Mouse (Mus musculus) bone marrow, adult 2 months (tissue): ENCODE results near the gene Tmem51. TPM values are rescaled to one million over a fixed set of nuclear protein-coding genes. Genes with fewer than 3 reads are reported as not detected.

Experiments
- H3K27ac ChIP-seq: fragments of 200-500 bp; 2 replicates; pipeline ENCODE4 v1.5.1; 2012; ENCODE audit warnings: low read depth, mild to moderate bottlenecking, control low read depth, inconsistent platforms, low read length; ENCODE audit not compliant: control insufficient read depth, poor library complexity, insufficient read depth
- H3K4me1 ChIP-seq: fragments of 200-500 bp; 2 replicates; pipeline ENCODE4 v1.6.1; 2011; ENCODE audit warnings: low read length; ENCODE audit not compliant: control insufficient read depth, insufficient read depth
- H3K4me3 ChIP-seq: fragments of 200-500 bp; replicated peaks from 2 replicates; pipeline ENCODE3; 2011; ENCODE audit warnings: mild to moderate bottlenecking, low read depth, low read length, control low read depth; ENCODE audit not compliant: control insufficient read depth
- CTCF ChIP-seq: fragments of 200-500 bp; IDR thresholded peaks from 2 replicates; pipeline ENCODE4 v1.5.1; 2011; ENCODE audit warnings: low read length, control low read depth; ENCODE audit not compliant: control insufficient read depth, insufficient read depth
- POLR2A ChIP-seq: fragments of 200-500 bp; IDR thresholded peaks from 2 replicates; pipeline ENCODE4 v1.6.1; 2011; ENCODE audit warnings: low read depth, mild to moderate bottlenecking, control low read depth, low read length, borderline replicate concordance; ENCODE audit not compliant: control insufficient read depth
- WGBS: fragments of 180-500 bp; shearing (Covaris S2); methylation state at CpG from one replicate; pipeline ENCODE4 v1.1.7; 2018; 5-methylcytosine and 5-hydroxymethylcytosine counted together
- polyA plus RNA-seq: library from polyadenylated mRNA; stranded (reverse); fragments of >200 nt; gene quantifications from 2 replicates; pipeline ENCODE4 v1.2.4, GENCODE M21; 2011; ENCODE audit warnings: low replicate concordance; ENCODE audit not compliant: missing spikeins, insufficient read depth, insufficient read length

Tmem51 gene
- polyA plus RNA-seq, 1 experiment, result 5.9 TPM

DNA sequence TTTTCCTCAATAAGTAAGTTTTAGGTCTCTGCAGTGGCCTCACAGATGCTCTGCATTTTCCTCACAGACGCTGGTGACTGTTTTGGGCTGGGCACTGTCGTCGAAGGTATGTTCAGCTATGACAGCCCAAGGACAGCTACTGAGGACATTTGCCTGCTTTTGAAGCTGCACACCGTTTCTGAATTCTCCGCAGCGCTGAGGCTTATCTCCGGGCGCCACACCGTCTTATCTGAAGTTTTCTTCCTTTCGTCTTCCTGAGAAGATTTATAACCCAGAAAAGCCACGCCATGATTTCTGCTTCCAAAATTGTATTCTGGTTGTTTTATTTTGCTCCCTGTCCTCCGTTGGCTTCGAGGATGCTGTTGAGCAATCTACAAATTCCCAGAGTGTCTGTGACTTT, 55.6 kb downstream of the Tmem51 start:
- WGBS, result 7% methylated on average over 13 of the region's 13 CpGs
- Histone ChIP-seq H3K27ac (no peak overlapping the region), H3K4me1 (no peaks in the 10 kb centered on the region), H3K4me3 (no peak overlapping the region)
- no peak for TF ChIP-seq POLR2A
- TF ChIP-seq CTCF, result no peak

DNA sequence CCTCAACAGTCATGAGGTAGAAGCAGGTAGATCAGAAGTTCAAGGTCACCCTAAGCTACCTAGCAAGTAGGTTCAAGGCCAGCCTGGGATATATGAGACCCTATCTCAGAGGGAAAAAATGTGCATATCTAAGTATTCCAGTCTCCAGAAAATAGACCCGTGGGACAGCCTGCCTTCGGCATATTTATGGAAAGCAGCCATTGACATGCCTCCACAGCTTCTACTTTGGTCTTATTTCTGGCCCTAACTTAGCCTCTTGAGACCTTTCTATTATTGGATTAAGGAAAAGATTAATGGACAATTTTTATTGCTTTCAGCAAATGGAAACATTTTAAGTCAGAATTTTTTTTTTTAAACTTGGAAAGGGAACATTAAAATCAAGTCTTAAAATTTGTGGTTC, 57.1 kb downstream of the Tmem51 start:
- H3K4me1 ChIP-seq, result no peaks in the 10 kb centered on the region
- TF ChIP-seq CTCF (no peak), POLR2A (no peak)
- H3K27ac ChIP-seq, result no peak overlapping the region
- H3K4me3 ChIP-seq, result no peak overlapping the region
- WGBS, result 84% methylated on average over 2 of the region's 2 CpGs

DNA sequence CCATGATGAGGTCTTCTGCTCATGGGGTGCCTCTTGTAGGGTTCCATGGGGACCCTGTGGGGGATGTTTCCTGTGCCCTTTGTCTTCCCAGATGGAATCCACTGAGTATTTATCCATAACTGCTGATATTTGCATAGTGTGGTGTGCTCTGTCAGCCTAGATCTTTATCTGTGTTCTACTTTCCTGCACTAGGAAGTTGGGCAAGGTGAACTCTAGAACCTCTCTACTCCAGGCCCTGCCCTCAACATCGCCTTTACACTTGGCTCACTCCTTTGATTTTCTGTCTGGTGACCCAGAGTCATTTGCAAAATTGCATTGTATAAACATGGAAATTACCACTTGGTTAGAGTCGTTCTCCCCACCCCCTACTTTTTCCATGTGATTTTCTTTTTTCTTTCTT, 59.6 kb downstream of the Tmem51 start:
- TF ChIP-seq CTCF (no peak), POLR2A (no peak)
- no peak overlapping the region for H3K4me3 ChIP-seq
- H3K4me1 ChIP-seq, result no peaks in the 10 kb centered on the region
- H3K27ac ChIP-seq, result no peak overlapping the region
- 72% methylated on average over 2 of the region's 2 CpGs for WGBS

GRCm38 (mm10) chr4:142023166-142023565, 60.9 kb downstream of the Tmem51 start:
- WGBS, result 45% methylated on average over 4 of the region's 4 CpGs
- no peak overlapping the region for H3K4me3 ChIP-seq
- H3K4me1 ChIP-seq, result no peaks in the 10 kb centered on the region
- TF ChIP-seq POLR2A (no peak), CTCF (no peak)
- H3K27ac ChIP-seq, result no peak overlapping the region

DNA sequence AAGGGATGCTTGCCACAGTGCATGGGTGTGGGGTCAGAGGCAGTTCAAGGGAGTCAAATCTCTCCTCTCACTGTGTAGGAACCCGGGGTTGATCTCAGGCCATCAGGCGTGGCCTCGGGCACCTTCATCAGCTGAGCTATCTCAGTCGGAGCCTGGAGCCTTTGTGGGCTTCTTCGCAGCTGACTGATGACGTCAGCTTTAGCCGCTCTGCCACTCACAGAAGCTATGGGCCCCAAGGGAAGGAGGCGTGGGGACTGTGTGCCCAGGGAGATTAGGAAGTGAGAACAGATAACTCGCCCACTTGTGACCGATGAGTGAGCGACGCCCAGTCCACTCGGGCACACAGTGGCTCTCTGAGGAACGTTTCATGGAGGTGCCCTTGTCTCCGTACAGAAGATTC, 66.4 kb downstream of the Tmem51 start:
- 26% methylated on average over 15 of the region's 15 CpGs for WGBS
- TF ChIP-seq POLR2A (no peak), CTCF (no peak)
- peak overlapping the region; percentile 41; the same call in 1 of the 2 replicates for H3K27ac ChIP-seq
- peak overlapping the region; percentile 21 for H3K4me3 ChIP-seq
- H3K4me1 ChIP-seq, result no peaks in the 10 kb centered on the region

GRCm38 (mm10) chr4:142014659-142015608, 69.2 kb downstream of the Tmem51 start, which contains the start of gene Fhad1:
TSS of gene Fhad1 (minus strand) at chr4:142015082.
- no peak within 1 kb of the TSS for H3K4me3 ChIP-seq
- no peaks in the 10 kb centered on the region for H3K4me1 ChIP-seq
- no peak within 1 kb of the TSS for H3K27ac ChIP-seq
- TF ChIP-seq CTCF, result no peak
- no peak for TF ChIP-seq POLR2A
- WGBS, result 3% methylated on average over 45 of the region's 46 CpGs

DNA sequence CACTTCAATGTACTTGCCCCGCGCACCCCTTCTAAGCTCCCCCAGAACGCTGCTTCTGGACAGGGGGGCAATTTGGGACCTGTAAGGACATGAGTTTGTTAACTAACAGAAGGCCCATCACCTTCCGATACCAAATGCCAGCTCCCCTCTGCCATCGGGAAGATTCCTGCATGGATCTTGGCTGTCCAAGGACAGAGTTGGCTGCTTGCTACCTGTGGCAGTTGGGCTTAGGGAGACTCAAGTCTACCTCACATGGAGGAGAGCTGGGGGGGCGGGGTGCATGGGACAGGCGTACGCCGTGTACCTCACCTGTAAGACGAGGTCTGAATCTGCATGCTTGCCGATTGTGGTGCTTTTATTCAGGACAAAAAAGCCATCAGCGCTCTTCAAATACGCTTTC, 72.9 kb downstream of the Tmem51 start:
- H3K4me1 ChIP-seq, result no peaks in the 10 kb centered on the region
- 87% methylated on average over 13 of the region's 13 CpGs for WGBS
- TF ChIP-seq CTCF (no peak), POLR2A (no peak)
- H3K4me3 ChIP-seq, result no peak overlapping the region
- H3K27ac ChIP-seq, result no peak overlapping the region

DNA sequence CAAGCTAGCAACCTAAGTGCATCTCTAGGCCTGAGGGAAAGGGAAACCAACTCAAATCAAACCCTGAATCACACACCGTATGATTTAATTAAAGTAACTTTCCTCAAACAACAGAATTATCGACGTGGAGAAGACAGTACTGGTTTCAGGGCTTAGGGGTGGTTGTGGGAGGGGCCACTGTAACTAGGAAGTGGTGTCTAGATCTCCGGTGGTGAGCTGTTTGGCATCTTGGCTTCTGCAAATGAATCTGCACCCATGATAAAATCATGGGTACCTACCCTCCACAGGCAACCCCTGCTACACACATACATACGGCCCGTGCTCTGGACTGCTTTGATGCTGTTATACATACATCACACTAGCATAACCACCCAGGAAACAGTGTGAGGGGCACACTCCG, 73.7 kb downstream of the Tmem51 start:
- no peak for TF ChIP-seq CTCF
- WGBS, result 7% methylated on average over 7 of the region's 7 CpGs

DNA sequence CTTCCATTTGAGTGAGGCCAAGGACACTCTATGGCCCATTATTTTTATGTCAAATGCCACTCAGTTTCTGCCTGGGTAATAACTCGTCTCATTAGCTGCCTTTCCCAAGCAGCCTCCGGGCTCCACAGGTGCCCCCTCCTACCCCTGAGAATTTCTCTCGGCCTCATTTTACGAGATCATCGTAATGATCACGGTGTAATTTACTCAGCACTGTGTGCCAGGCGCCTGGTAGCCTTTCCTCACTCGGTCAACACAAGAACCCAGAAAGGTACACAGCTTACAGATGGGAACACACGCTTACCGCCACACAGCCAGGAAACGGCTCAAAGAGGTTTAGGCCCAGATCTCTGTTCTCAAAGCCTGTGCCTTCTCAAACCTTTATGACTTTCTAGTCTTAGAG, 75.9 kb downstream of the Tmem51 start:
- H3K27ac ChIP-seq, result no peak overlapping the region
- no peak for TF ChIP-seq CTCF
- TF ChIP-seq POLR2A, result no peak
- no peaks in the 10 kb centered on the region for H3K4me1 ChIP-seq
- WGBS, result 90% methylated on average over 11 of the region's 11 CpGs
- no peak overlapping the region for H3K4me3 ChIP-seq

More for the DNA sequence above, 73.7 kb downstream of the Tmem51 start:
- Histone ChIP-seq H3K4me1 (no peaks in the 10 kb centered on the region), H3K27ac (no peak overlapping the region), H3K4me3 (no peak overlapping the region)
